Mouse (Mus musculus) thymus, postnatal 4 days (tissue): ENCODE data around the gene Pnpla7.
"Not testable (repeated sequence)": the region's sequence is repeated elsewhere in the genome, so short reads cannot be mapped to it uniquely, and the experiment has no call there.

Experiments
- DNase-seq: peaks from one replicate; pipeline ENCODE4 v3.0.0; 2021

The Pnpla7 gene

GRCm38 (mm10) chr2:24975704-24976297, at the start of gene Pnpla7:
TSS of gene Pnpla7 (plus strand) at chr2:24976033.
- DNase-seq = peak; percentile 80

GRCm38 (mm10) chr2:24926345-24926964, 49.4 kb upstream of the Pnpla7 start:
- no peak for DNase-seq

GRCm38 (mm10) chr2:24926965-24927358, 48.9 kb upstream of the Pnpla7 start:
- no peak for DNase-seq

- DNase-seq = no peak
Measured at GRCm38 (mm10) chr2:24927810-24928479, 47.9 kb upstream of the Pnpla7 start.

GRCm38 (mm10) chr2:24929119-24929518, 46.7 kb upstream of the Pnpla7 start:
- no peak for DNase-seq

GRCm38 (mm10) chr2:24929593-24929992, 46.2 kb upstream of the Pnpla7 start:
- DNase-seq = no peak

- DNase-seq = no peak
Measured at GRCm38 (mm10) chr2:24934441-24934963, 41.3 kb upstream of the Pnpla7 start.

GRCm38 (mm10) chr2:24935057-24935796, 40.6 kb upstream of the Pnpla7 start, which contains the start of gene Arrdc1:
TSS of gene Arrdc1 (minus strand) at chr2:24935252.
- DNase-seq = peak; percentile 95

- no peak for DNase-seq
Measured at GRCm38 (mm10) chr2:24942092-24942491, 33.7 kb upstream of the Pnpla7 start.

GRCm38 (mm10) chr2:24944304-24944703, 31.5 kb upstream of the Pnpla7 start:
- DNase-seq = peak; percentile 36

- peak; percentile 99 for DNase-seq
Measured at GRCm38 (mm10) chr2:24949421-24950188, 26.2 kb upstream of the Pnpla7 start, which contains the start of gene Zmynd19. TSS of gene Zmynd19 (plus strand) at chr2:24949792.

GRCm38 (mm10) chr2:24950189-24950535, 25.7 kb upstream of the Pnpla7 start:
- peak; percentile 39 for DNase-seq

GRCm38 (mm10) chr2:24952537-24953055, 23.2 kb upstream of the Pnpla7 start:
- no peak for DNase-seq

GRCm38 (mm10) chr2:24960910-24961309, 14.9 kb upstream of the Pnpla7 start:
- DNase-seq = peak; percentile 21

GRCm38 (mm10) chr2:24962304-24963000, 13.4 kb upstream of the Pnpla7 start, which contains the start of gene Dph7:
TSS of gene Dph7 (plus strand) at chr2:24962400.
- peak; percentile 94 for DNase-seq

- DNase-seq = no peak
Measured at GRCm38 (mm10) chr2:24970386-24970785, 5.4 kb upstream of the Pnpla7 start.

- not testable (repeated sequence) for DNase-seq
Measured at GRCm38 (mm10) chr2:24974452-24974851, 1.4 kb upstream of the Pnpla7 start.

- DNase-seq = peak; percentile 95
Measured at GRCm38 (mm10) chr2:24974906-24975703, 728 bp upstream of the Pnpla7 start, which contains the start of gene Mrpl41. TSS of gene Mrpl41 (minus strand) at chr2:24975098.

- DNase-seq = no peak
Measured at GRCm38 (mm10) chr2:24976960-24977359, 1.1 kb downstream of the Pnpla7 start.

GRCm38 (mm10) chr2:24987762-24988161, 11.9 kb downstream of the Pnpla7 start:
- DNase-seq = no peak
